Mouse (Mus musculus): ENCODE data around the gene Olfr263. TPM values are rescaled to one million over a fixed set of nuclear protein-coding genes. Genes with fewer than 3 reads are reported as not detected.
A peak's percentile ranks its signal among the peaks of the same experiment; 100 is the strongest.

The Olfr263 gene
- polyA plus RNA-seq, 1 experiment from 2014 or later = not detected

DNA sequence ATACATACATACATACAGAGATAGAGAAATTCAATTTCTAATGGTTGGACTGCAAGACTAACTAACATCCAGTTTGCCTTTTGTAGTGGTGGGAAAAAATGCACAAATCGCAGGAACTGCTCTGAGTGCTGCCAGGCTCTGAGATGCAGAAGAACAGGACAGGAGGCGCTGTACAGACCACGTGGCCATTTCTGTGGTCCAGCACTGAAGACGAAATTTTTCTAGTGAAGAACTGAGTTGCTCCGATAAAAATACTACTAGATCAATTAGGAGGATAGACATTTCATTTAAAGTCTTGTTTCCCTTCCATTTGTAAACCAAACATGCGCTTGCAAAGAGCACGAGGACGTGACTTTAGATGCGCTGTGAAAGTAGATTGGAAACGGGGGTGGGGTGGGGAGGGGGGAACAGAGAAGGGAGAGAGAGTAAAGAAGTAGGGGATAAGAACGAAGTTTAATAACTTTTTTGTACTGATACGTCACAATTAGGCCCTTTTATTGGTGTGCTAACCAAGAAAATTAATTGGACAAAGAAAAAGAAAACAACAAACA is 42.2 kb downstream of the Olfr263 start:
- peaks cover 3% of the 10 kb centered on the region; the same call in 1 of the 2 replicates for H3K27me3 ChIP-seq
- WGBS = under 1% methylated on average over 12 of the region's 12 CpGs
- peak overlapping the region; percentile 55 for H3K4me2 ChIP-seq
- H3K9ac ChIP-seq = peak overlapping the region; percentile 45
- H3K9me3 ChIP-seq = no peaks in the 10 kb centered on the region
- H3K27ac ChIP-seq = no peak overlapping the region
- peaks cover 16% of the 10 kb centered on the region for H3K4me1 ChIP-seq
- 0 out of 2 replicates have a peak, but pooled peaks have one; percentile 31 for ATAC-seq (ENCODE audit: low FRiP score)
- no peaks in the 10 kb centered on the region for H3K36me3 ChIP-seq (replicated peaks)
- peak overlapping the region; percentile 46 for H3K4me3 ChIP-seq (replicated peaks)

DNA sequence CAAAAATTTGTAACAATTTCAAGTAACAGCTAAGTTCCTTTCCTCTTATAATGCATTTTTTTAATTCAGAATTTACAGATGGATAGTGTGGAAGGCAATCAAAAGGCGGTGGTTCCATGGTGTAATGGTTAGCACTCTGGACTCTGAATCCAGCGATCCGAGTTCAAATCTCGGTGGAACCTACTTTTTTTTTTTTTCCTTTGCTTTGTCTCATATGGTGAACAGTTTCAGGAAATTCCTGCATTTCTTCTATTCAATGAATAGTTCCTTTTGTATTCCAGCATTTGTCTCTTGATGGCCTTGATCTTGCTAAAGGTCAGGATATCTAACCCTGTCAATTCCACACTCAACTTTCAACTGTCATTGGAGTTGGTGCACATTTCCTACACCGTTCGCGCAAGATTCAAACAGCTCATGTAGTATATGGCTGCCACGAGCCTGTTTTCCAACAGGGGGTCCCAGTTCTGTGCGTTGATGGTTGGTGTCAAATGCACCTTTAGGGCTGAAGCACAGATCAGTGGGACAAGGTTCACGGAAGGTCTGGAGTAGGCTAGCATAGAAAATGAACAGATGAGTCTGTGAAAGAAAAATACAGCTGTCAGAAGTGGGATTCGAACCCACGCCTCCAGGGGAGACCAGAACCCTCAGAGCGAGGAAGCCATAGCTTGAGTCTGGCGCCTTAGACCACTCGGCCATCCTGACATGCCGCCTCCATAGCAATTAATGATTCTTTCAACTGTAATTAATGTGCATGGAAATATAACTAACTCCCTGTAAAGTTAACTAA is 43.0 kb downstream of the Olfr263 start:
- Histone ChIP-seq H3K4me3 (replicated peaks) (peak overlapping the region; percentile 46), H3K36me3 (replicated peaks) (no peaks in the 10 kb centered on the region), H3K4me2 (peak overlapping the region; percentile 55), H3K9ac (no peak overlapping the region), H3K4me1 (peaks cover 16% of the 10 kb centered on the region), H3K27ac (no peak overlapping the region), H3K27me3 (peaks cover 3% of the 10 kb centered on the region; the same call in 1 of the 2 replicates), H3K9me3 (no peaks in the 10 kb centered on the region)
- WGBS = under 1% methylated on average over 16 of the region's 16 CpGs
- ATAC-seq (ENCODE audit: low FRiP score) = peak; percentile 45; the same call in 1 of the 2 replicates

- ATAC-seq (ENCODE audit: low FRiP score) = no peak
Observed at GRCm38 (mm10) chr13:21173072-21173471, 43.6 kb downstream of the Olfr263 start.

GRCm38 (mm10) chr13:21176733-21177132 is 47.3 kb downstream of the Olfr263 start:
- Histone ChIP-seq H3K9me3 (no peaks in the 10 kb centered on the region), H3K27ac (no peak overlapping the region), H3K27me3 (peaks cover 3% of the 10 kb centered on the region; the same call in 1 of the 2 replicates), H3K4me1 (peaks cover 26% of the 10 kb centered on the region), H3K9ac (no peak overlapping the region), H3K4me2 (no peak overlapping the region), H3K4me3 (replicated peaks) (no peak overlapping the region), H3K36me3 (replicated peaks) (no peaks in the 10 kb centered on the region)
- WGBS = 66% methylated on average over 11 of the region's 11 CpGs
- no peak for ATAC-seq (ENCODE audit: low FRiP score)

More at GRCm38 (mm10) chr13:21173072-21173471, 43.6 kb downstream of the Olfr263 start:
- H3K4me1 ChIP-seq = peaks cover 16% of the 10 kb centered on the region
- peak overlapping the region; percentile 44 for H3K9ac ChIP-seq
- peaks cover 3% of the 10 kb centered on the region; the same call in 1 of the 2 replicates for H3K27me3 ChIP-seq
- peak overlapping the region; percentile 46 for H3K4me3 ChIP-seq (replicated peaks)
- no peaks in the 10 kb centered on the region for H3K9me3 ChIP-seq
- no peaks in the 10 kb centered on the region for H3K36me3 ChIP-seq (replicated peaks)
- under 1% methylated on average over 11 of the region's 11 CpGs for WGBS
- peak overlapping the region; percentile 39; the same call in 1 of the 2 replicates for H3K27ac ChIP-seq
- peak overlapping the region; percentile 55 for H3K4me2 ChIP-seq

- ATAC-seq (ENCODE audit: low FRiP score) = no peak
Observed at GRCm38 (mm10) chr13:21177657-21178056, 48.2 kb downstream of the Olfr263 start.

GRCm38 (mm10) chr13:21178364-21178763 is 48.9 kb downstream of the Olfr263 start:
- H3K9ac ChIP-seq = no peak overlapping the region
- peaks cover 16% of the 10 kb centered on the region for H3K36me3 ChIP-seq (replicated peaks)
- peaks cover 3% of the 10 kb centered on the region; the same call in 1 of the 2 replicates for H3K27me3 ChIP-seq
- 0 out of 2 replicates have a peak overlapping the region, but pooled peaks have one; percentile 86 for H3K4me2 ChIP-seq
- 79% methylated on average over 5 of the region's 5 CpGs for WGBS
- no peaks in the 10 kb centered on the region for H3K9me3 ChIP-seq
- no peak overlapping the region for H3K4me3 ChIP-seq (replicated peaks)
- H3K4me1 ChIP-seq = peaks cover 32% of the 10 kb centered on the region
- no peak for ATAC-seq (ENCODE audit: low FRiP score)
- no peak overlapping the region for H3K27ac ChIP-seq

More at GRCm38 (mm10) chr13:21177657-21178056, 48.2 kb downstream of the Olfr263 start:
- peaks cover 9% of the 10 kb centered on the region for H3K36me3 ChIP-seq (replicated peaks)
- H3K4me2 ChIP-seq = no peak overlapping the region
- no peak overlapping the region for H3K27ac ChIP-seq
- H3K9me3 ChIP-seq = no peaks in the 10 kb centered on the region
- no peak overlapping the region for H3K4me3 ChIP-seq (replicated peaks)
- H3K4me1 ChIP-seq = peaks cover 32% of the 10 kb centered on the region
- H3K27me3 ChIP-seq = peaks cover 3% of the 10 kb centered on the region; the same call in 1 of the 2 replicates
- WGBS = 69% methylated on average over 5 of the region's 5 CpGs
- no peak overlapping the region for H3K9ac ChIP-seq

GRCm38 (mm10) chr13:21179367-21179723 is 49.9 kb downstream of the Olfr263 start, which contains the start of gene Trim27:
Gene Trim27 (plus strand): TSS chr13:21179445.
- no peaks in the 10 kb centered on the region for H3K9me3 ChIP-seq
- WGBS = 1% methylated on average over 15 of the region's 15 CpGs
- H3K27me3 ChIP-seq = peaks cover 2% of the 10 kb centered on the region; the same call in 1 of the 2 replicates
- peak within 1 kb of the TSS; percentile 88 for H3K9ac ChIP-seq
- H3K27ac ChIP-seq = peak within 1 kb of the TSS; percentile 96
- H3K4me2 ChIP-seq = peak within 1 kb of the TSS; percentile 86
- peaks cover 31% of the 10 kb centered on the region for H3K4me1 ChIP-seq
- peaks cover 26% of the 10 kb centered on the region for H3K36me3 ChIP-seq (replicated peaks)
- H3K4me3 ChIP-seq (replicated peaks) = peak within 1 kb of the TSS; percentile 96
- peak; percentile 52 for ATAC-seq (ENCODE audit: low FRiP score)

DNA sequence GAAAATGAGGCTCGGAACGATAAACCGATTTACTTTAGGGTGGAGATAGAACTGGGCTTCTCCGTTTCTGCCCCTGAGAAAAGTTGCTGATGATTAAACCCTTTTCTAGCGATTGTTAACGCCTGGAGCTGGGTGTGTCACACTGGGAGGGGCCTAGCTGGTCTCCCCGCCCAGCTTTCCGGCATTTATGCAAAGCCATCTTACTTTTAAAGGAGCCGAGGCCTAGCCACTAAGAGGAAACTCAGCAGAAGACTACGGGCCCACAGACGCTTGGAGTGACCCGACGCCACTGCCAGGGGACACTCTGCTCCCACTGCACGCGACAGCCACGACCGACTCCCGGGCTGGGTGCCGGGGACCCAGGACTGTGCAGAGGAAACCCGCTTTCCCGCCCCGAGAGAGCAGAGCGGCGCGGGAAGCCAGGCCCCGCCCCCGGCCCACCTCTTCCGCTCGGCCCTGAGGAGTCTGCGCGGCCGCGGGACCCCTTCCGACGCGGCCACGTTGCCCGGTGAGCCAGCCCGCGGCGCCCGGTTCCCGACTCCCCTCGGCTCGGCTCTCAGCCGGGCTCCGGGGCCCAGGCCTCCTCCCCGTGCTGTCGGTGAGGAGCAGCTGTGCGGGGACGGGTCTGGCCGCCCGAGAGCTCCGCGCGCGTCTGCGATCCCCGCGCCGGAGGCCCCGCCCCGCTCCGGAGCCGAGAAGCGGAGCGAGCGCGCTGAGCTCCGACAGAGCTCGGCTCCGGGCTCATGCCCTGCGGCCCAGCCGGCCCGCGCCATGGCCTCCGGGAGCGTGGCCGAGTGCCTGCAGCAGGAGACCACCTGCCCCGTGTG is 50.5 kb downstream of the Olfr263 start:
- peaks cover 31% of the 10 kb centered on the region for H3K36me3 ChIP-seq (replicated peaks)

DNA sequence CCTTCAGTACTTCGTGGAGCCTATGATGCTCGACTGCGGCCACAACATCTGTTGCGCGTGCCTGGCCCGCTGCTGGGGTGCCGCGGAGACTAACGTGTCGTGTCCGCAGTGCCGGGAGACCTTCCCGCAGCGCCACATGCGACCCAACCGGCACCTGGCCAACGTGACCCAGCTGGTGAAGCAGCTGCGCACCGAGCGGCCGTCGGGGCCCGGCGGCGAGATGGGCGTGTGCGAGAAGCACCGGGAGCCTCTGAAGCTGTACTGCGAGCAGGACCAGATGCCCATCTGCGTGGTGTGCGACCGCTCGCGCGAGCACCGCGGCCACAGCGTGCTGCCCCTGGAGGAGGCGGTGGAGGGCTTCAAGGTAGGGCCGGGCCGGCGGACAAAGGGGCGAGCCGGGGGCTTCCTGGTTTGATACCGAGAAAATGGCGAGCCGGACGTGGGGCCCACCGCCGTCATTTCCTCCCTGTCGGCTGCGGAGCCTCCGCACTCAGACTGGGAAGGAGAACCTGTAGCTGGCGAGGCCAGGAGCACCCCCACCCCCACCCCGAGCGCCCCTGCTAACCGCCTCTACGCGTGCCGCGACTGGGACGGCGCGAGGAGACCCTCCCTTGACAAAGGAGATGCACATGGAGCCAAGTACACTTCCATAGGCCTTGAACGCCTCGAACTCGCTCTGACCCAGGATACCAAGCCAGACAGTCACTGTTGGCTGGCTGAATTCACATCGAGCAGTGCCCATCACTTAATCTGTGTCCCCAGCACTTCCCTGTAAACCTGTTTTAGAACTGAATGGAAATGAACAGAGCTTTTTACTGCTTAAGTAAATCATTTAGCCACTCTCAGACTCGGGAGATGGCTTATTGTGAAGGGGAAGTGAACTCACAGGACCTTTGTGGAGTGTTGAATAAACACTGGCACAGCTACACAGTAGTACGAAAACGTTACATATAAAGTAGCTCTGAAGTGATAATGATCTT is 51.4 kb downstream of the Olfr263 start:
- Histone ChIP-seq H3K27ac (peak overlapping the region; percentile 96), H3K36me3 (replicated peaks) (peaks cover 40% of the 10 kb centered on the region), H3K9me3 (no peaks in the 10 kb centered on the region), H3K9ac (peak overlapping the region; percentile 88), H3K27me3 (no peaks in the 10 kb centered on the region), H3K4me2 (peak overlapping the region; percentile 86), H3K4me3 (replicated peaks) (peak overlapping the region; percentile 96), H3K4me1 (peaks cover 38% of the 10 kb centered on the region)
- WGBS = under 1% methylated on average over 71 of the region's 71 CpGs
- peak; percentile 69 for ATAC-seq (ENCODE audit: low FRiP score)

More for the DNA sequence above, 50.5 kb downstream of the Olfr263 start:
- peak overlapping the region; percentile 88 for H3K9ac ChIP-seq
- peak; percentile 95 for ATAC-seq (ENCODE audit: low FRiP score)
- peaks cover 31% of the 10 kb centered on the region for H3K4me1 ChIP-seq
- H3K27me3 ChIP-seq = no peaks in the 10 kb centered on the region
- WGBS = under 1% methylated on average over 79 of the region's 80 CpGs
- H3K27ac ChIP-seq = peak overlapping the region; percentile 96
- H3K4me3 ChIP-seq (replicated peaks) = peak overlapping the region; percentile 96
- peak overlapping the region; percentile 86 for H3K4me2 ChIP-seq
- H3K9me3 ChIP-seq = no peaks in the 10 kb centered on the region

GRCm38 (mm10) chr13:21181996-21182395 is 52.6 kb downstream of the Olfr263 start:
- Histone ChIP-seq H3K4me1 (peaks cover 38% of the 10 kb centered on the region), H3K4me3 (replicated peaks) (peak overlapping the region; percentile 96), H3K9me3 (no peaks in the 10 kb centered on the region), H3K27me3 (no peaks in the 10 kb centered on the region), H3K27ac (no peak overlapping the region), H3K36me3 (replicated peaks) (peaks cover 52% of the 10 kb centered on the region), H3K4me2 (peak overlapping the region; percentile 86), H3K9ac (peak overlapping the region; percentile 88)
- WGBS = 78% methylated on average over 7 of the region's 7 CpGs
- no peak for ATAC-seq (ENCODE audit: low FRiP score)

DNA sequence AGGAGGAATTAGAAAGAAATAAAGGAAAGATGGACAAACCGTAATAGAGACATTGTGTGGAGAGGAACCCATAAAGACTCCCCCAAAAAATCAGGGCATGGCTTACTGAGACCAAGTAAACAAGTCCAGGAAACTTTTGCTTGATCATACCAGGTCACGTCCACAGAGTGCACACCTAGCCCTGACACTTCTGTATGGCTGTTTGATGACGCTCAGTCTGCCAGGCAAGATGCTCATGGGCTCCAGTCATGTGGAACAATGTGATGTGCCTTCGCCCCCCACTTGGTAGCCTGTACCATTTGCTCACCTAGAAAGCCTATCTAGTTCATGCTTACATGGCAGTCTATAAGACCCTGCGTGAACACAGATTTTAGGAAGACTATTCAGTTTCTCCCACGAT is 53.6 kb downstream of the Olfr263 start:
- no peak for ATAC-seq (ENCODE audit: low FRiP score)
- 95% methylated on average over 6 of the region's 6 CpGs for WGBS
- Histone ChIP-seq H3K4me3 (replicated peaks) (no peak overlapping the region), H3K4me1 (peaks cover 38% of the 10 kb centered on the region), H3K9me3 (no peaks in the 10 kb centered on the region), H3K27me3 (no peaks in the 10 kb centered on the region), H3K9ac (no peak overlapping the region), H3K27ac (no peak overlapping the region), H3K36me3 (replicated peaks) (peaks cover 63% of the 10 kb centered on the region), H3K4me2 (peak overlapping the region; percentile 8; the same call in 1 of the 2 replicates)

All from forebrain, embryonic 12.5 days (tissue).